Mouse (Mus musculus) CH12.LX (cell line): ENCODE results near the gene Fam168a.

ENCODE experiments used
- CTCF ChIP-seq, 2 experiments: IDR thresholded peaks in 1 of 2; conservative IDR thresholded peaks in 1 of 2; 2 replicates each; pipeline ENCODE4 v1.5.1; 2011 to 2012; ENCODE audit warnings: low read depth in 2 of 2, low read length in 2 of 2, improper control_type of control experiment in 1 of 2, inconsistent platforms in 1 of 2, mild to moderate bottlenecking in 1 of 2, moderate library complexity in 1 of 2
- EP300 ChIP-seq: IDR thresholded peaks from 2 replicates; pipeline ENCODE4 v1.6.1; 2011; ENCODE audit warnings: low read length, improper control_type of control experiment
- ETS1 ChIP-seq: conservative IDR thresholded peaks from 2 replicates; pipeline ENCODE4 v1.6.1; 2012; ENCODE audit warnings: low read depth, mild to moderate bottlenecking, inconsistent platforms, low read length, improper control_type of control experiment, moderate library complexity
- JUND ChIP-seq: conservative IDR thresholded peaks from 2 replicates; pipeline ENCODE4 v1.6.1; 2011; ENCODE audit warnings: low read depth, low read length, improper control_type of control experiment
- MAX ChIP-seq: IDR thresholded peaks from 2 replicates; pipeline ENCODE4 v1.6.1; 2011; ENCODE audit warnings: low read length, improper control_type of control experiment
- POLR2A ChIP-seq: IDR thresholded peaks from 2 replicates; pipeline ENCODE4 v1.6.1; 2011; ENCODE audit warnings: low read depth, mild to moderate bottlenecking, improper control_type of control experiment, low read length
- TBP ChIP-seq: conservative IDR thresholded peaks from 2 replicates; pipeline ENCODE4 v1.6.1; 2011; ENCODE audit warnings: low read depth, low read length, improper control_type of control experiment
- TCF12 ChIP-seq: IDR thresholded peaks from 2 replicates; pipeline ENCODE4 v1.6.1; 2014; ENCODE audit warnings: low read depth, mild to moderate bottlenecking, inconsistent platforms, low read length, improper control_type of control experiment
- USF1 ChIP-seq: IDR thresholded peaks from 2 replicates; pipeline ENCODE4 v1.6.1; 2014; ENCODE audit warnings: low read depth, mild to moderate bottlenecking, inconsistent platforms, low read length, improper control_type of control experiment
- USF2 ChIP-seq: conservative IDR thresholded peaks from 2 replicates; pipeline ENCODE4 v1.6.1; 2011; ENCODE audit warnings: low read depth, low read length, improper control_type of control experiment
- ZC3H11A ChIP-seq: IDR thresholded peaks from 2 replicates; pipeline ENCODE4 v1.6.1; 2012; ENCODE audit warnings: low read depth, mild to moderate bottlenecking, inconsistent platforms, low read length, improper control_type of control experiment
- ZNF384 ChIP-seq: IDR thresholded peaks from 2 replicates; pipeline ENCODE4 v1.6.1; 2012; ENCODE audit warnings: low read depth, low read length, improper control_type of control experiment, inconsistent platforms

- TF ChIP-seq ETS1 (no peak), ZNF384 (no peak), POLR2A (no peak), CTCF (conservative IDR thresholded peaks at IDR 0.05 in 1 of 2, IDR thresholded peaks at IDR 0.05 in 1 of 2; ENCODE audit: low read depth in 2 of 2, low read length in 2 of 2) (no peak), JUND (no peak; the same call in 1 of the 2 replicates), ZC3H11A (no peak), TBP (no peak), USF2 (no peak), TCF12 (no peak), USF1 (no peak), MAX (no peak), EP300 (no peak)
These were observed 43.7 kb downstream of the Fam168a start for GRCm38 (mm10) chr7:100750101-100750500.
